Mouse (Mus musculus): ENCODE results near the gene Col18a1.

DNA sequence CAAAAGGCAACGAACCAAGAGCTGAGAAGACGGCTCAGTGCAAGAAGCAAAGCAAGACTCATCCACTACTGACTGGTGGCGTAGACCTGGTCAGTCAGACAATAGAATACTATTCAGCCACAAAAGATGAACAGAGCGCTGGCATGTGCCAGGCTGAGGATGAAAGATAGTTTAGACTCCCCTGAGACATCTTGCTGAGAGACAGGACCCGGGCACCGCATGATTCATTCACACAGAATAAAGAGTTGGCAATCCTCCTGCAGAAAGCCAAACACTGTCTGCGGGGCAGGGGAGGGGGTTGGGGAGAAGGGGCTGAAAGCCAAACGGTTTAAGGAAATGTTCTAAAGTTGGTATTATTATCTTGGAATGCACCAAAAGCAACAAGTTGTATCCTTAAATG lies 42.4 kb downstream of the Col18a1 start:
- TF ChIP-seq CTCF (conservative IDR thresholded peaks at IDR 0.05; ENCODE audit: insufficient read depth, insufficient read length, low read depth, low read length) (no peak), POLR2A (IDR thresholded peaks at IDR 0.05; ENCODE audit: low read depth, low read length) (no peak)
